Mouse (Mus musculus): ENCODE measurements around the gene Fndc9. TPM values are rescaled to one million over a fixed set of nuclear protein-coding genes. Genes with fewer than 3 reads are reported as not detected.
A peak's percentile ranks its signal among the peaks of the same experiment; 100 is the strongest.

Gene Fndc9
- total RNA-seq, 2 experiments from 2014 or later, result not detected

GRCm38 (mm10) chr11:46232803-46233202 lies 2.5 kb upstream of the Fndc9 start:
- ATAC-seq (replicated peaks; ENCODE audit: poor library complexity, severe bottlenecking), result no peak

DNA sequence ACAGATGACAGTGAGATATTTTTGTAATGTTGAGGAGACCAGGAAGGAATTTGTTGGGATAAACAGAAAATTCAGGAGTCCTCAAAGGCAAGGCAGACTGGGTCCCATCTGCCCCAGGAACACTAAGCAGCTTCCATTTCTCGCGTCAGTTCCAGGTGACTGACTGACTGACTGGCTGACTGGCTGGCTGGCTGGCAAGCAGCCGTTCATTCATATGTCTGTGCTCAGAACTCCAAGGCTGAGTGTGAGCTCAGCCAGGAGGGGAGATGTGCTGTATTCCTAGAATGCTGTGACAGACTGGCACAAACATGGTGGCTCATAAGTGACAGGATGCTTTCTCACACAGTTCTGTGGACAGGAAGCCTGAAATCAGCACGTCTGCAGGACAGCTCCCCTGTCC lies 1.4 kb upstream of the Fndc9 start:
- no peak for ATAC-seq (replicated peaks; ENCODE audit: poor library complexity, severe bottlenecking)

- peak; percentile 35; the same call in 1 of the 2 replicates for ATAC-seq (replicated peaks; ENCODE audit: poor library complexity, severe bottlenecking)
Observed at GRCm38 (mm10) chr11:46236976-46237375, 1.6 kb downstream of the Fndc9 start.

DNA sequence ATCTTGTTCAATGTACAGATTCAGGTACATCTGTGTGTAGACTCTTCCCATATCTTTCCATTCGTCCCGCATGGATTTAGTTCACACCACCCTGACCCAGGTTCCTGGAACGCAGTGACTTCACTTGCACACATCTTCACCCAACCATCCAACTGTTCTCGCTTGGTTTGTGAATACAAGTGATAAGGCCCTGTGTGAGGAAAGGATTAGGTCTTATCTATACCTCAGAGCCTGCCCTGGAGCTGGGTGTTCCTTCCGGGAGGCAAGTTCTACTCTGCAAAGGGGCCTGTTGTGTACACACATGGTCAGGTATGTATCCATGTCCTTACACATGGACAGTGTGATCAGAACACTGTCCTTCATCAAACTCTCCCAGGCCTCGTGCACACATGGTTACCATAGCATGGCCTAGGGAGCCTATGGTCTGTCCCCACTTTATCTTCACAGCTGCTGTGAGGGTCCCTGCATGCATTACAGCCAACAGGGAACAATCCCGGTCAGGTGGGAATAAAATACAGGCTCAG lies 5.9 kb downstream of the Fndc9 start:
- no peak for ATAC-seq (replicated peaks; ENCODE audit: poor library complexity, severe bottlenecking)

DNA sequence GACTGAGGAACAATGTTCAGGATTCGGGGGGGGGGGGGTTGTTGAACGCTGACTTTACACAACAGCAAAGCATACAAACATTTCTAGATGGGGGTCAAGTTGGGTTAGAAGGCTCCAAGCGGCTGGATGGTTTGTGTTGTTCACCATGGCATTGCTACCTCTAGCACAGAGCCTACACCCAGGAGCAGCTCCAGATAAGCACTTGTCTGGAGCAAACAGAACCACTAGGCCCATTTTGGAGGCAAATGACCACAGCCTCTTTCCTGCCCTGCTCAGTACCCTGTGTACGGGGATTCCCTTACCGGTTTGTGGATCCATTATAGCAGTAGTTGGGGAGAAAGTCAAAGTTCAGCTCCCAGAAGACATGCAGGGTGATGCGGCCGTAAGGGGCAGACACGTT lies 6.7 kb downstream of the Fndc9 start:
- ATAC-seq (replicated peaks; ENCODE audit: poor library complexity, severe bottlenecking), result no peak

DNA sequence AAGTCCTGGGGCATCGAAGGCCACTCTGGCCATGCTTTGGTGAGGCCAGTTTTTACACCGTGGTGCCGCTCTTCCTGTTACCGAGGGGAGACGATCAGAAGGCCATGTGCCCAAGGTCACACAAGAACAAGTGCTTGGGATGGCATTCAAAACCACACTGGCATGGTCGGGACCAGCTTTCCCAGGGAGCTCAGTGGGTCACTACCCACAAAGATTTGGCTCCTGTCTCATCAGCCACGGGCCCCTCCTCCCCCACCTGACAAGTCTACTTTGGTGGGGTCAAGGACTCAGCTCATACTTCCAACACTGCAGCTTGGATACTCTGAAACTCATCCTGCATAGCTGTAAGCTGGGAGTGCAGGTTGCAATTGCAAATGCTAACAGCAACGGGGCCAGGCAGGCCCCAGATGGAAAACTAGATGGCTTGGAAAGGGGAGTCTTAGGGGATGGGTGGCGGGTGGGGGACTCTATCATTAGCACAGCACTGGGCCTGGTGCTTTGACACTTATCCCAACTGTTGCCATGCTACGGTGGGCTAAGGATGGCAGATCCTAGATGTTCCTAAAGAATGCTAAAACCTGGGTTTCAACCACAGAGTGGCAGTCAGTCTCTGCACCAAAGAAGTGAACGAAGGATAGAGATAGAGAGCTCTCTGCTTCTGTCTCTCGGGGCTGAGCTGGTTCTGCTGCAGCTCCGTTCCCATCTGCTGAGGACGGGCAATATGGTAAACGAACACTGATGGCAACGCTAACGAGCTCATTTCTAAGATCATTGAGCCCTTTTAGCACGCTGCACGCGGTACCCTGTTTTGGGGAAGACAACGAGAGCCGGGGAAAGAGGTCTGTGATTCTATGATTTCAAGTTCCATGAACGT lies 9.6 kb downstream of the Fndc9 start:
- no peak for ATAC-seq (replicated peaks; ENCODE audit: poor library complexity, severe bottlenecking)

DNA sequence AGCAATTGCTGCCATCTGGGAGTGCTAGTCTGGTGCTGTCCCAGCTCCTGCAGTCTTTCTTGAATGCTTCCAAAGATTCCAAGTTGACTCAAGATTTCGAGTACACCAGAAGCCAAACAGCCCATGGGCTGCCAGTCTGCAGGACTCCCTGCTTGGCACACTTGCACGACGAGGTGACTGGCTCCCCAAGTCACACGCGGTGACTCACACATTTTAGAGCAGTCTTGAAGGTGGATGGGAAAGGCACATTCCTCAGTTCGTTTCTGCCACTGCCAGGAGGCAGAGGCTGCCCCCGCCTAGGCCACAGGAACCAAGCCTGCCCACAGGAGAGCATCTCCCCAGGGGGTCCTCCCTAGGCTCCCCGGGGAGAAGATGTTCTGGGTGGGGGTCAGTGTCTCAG lies 10.6 kb downstream of the Fndc9 start:
- no peak for ATAC-seq (replicated peaks; ENCODE audit: poor library complexity, severe bottlenecking)

DNA sequence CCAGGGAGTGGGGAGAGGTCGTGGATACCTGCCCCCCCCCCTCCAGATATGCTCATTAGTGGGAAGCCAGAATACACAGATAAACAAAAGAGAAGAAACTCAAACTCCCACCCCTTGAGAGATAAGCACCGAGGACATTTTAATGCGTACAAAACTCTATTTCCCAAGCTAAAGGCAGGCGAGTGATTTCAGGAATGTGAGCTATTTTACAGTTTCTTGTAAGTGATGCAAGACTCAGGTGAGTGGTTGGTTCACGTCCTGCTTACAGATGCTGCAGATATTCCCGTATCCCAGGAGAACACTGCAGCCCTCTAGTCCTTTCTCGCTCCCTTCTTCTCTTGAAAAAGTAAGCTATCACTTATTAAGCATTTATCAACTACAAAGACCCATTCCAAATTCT lies 11.1 kb downstream of the Fndc9 start:
- ATAC-seq (replicated peaks; ENCODE audit: poor library complexity, severe bottlenecking), result no peak

DNA sequence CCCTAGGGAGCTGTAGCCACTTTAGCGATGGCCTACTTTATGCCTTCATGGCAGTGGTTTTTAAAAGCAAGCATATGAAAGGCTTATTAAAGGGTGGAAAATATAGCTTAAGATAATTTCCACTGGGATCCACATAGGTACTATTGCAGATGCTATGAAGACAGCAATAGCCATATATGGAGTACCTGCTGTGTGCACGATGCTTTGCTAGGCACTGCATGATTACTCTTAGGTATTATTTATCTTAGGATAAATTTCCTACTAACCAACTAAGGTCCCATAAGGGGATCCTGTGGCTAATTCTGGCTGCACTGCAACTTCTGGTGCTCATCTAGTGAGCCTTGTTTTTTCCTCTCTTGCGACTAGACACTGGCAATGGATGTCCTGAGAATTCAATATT lies 13.0 kb downstream of the Fndc9 start:
- ATAC-seq (replicated peaks; ENCODE audit: poor library complexity, severe bottlenecking), result no peak

- peak; percentile 86 for ATAC-seq (replicated peaks; ENCODE audit: poor library complexity, severe bottlenecking)
Observed at GRCm38 (mm10) chr11:46251994-46252393, 16.7 kb downstream of the Fndc9 start.

DNA sequence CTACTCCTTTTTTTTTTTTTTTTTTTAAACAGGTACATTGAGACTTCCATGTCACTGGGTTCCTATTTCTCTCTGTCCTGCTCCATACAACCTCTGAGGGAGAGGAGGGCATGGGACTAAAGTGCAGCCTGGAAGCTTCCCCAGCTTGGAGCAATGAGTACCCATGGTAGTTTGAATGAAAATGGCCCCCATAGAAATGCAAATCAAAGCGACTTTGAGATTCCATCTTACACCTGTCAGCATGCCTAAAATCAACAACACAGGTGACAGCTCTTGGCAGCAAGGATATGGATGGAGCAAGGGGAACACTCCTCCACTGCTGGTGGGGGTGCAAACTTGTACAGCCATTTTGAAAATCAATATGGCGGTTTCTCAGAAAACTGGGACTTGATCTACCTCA lies 20.0 kb downstream of the Fndc9 start:
- no peak for ATAC-seq (replicated peaks; ENCODE audit: poor library complexity, severe bottlenecking)

DNA sequence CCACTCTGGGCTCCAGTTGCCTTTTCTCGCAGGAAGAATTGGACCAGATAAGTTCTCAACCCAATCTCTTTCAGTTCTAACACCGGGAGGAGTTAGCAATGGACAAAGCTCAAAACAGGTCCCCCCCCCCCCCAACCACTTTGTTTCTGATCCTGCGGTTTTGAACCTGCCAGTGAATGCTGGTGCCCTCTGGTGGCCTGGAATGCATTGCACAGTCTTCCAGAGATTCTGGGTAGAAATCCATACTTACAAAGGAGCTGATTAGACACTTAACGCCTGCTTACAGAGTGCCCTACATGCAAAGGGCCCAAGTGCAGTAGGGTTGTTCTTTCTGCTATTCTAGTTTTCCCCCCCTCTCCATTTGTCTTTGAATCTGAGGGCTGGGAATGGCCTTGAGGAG lies 22.9 kb downstream of the Fndc9 start:
- peak; percentile 60; the same call in 1 of the 2 replicates for ATAC-seq (replicated peaks; ENCODE audit: poor library complexity, severe bottlenecking)

- ATAC-seq (replicated peaks; ENCODE audit: poor library complexity, severe bottlenecking), result no peak
Observed at GRCm38 (mm10) chr11:46258749-46259148, 23.4 kb downstream of the Fndc9 start.

DNA sequence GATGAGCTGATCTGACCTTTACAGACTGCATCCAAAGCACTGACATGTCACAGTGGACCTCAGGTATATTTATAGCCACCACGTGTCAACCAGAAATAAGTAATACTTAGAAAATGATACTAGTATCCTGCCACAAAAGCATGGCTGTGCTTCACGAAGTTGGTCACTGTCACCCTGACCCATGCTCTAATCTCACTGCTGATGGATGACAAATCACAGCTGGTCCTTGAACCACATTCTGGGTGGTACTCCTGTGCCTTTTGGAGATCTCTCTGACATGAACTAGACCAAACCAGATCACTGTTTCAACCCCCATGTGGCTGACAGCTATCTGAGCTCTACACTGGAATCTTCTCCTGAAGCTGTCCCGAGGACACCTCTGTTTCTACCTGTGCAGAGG lies 27.5 kb downstream of the Fndc9 start:
- no peak for ATAC-seq (replicated peaks; ENCODE audit: poor library complexity, severe bottlenecking)

DNA sequence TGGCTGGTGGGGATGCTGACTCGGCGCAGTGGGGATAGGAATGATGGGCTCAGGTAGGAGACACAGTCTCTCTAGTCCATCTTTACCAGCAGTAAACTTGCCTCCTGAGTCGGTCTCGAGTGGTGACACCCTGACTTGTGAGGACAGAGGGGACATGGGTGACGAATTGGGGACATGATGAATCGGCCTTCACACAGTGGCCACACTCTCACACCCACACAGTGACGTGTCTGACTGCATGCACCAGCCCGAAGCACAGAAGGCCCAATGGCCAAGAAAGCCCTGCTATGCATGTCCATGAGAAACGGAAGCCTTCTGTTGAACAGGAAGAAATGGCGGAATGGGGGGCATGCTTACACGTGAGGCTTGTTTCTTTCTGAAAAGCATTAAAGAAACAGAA lies 28.0 kb downstream of the Fndc9 start:
- ATAC-seq (replicated peaks; ENCODE audit: poor library complexity, severe bottlenecking), result no peak

- ATAC-seq (replicated peaks; ENCODE audit: poor library complexity, severe bottlenecking), result no peak
Observed at GRCm38 (mm10) chr11:46264584-46264983, 29.3 kb downstream of the Fndc9 start.

DNA sequence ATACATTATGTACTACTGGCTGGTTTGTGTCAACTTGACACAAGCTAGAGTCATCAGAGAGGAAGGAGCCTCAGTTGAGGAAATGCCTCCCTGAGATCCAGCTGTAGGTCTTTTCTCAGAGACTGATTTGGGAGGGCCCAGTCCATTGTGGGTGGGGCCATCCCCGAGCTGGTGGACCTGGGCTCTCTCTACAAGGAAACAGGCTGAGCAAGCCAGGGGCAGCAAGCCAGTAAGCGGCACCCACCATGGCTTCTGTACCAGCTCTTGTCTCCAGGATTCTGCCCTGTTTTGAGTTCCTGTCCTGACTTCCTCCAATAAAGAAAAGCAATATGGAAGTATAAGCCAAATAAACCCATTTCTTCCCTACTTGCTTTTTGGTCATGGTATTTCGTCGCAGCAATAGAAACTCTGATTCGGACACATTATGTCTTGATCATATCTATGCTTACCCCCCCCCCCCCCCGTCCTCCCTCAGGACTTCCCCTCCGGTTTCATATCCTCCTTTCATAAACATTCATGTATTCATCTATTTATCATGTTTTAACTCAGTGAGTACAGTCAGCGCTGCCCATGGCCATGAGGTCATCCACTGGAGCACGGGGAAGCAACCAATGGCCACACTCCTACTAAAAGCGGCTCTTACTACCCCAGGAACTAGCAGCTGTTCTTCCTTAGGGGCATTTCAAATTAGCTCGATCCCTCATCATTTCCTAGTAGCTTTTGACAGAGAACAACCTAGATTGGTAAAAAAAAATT lies 29.9 kb downstream of the Fndc9 start:
- peak; percentile 78 for ATAC-seq (replicated peaks; ENCODE audit: poor library complexity, severe bottlenecking)

GRCm38 (mm10) chr11:46268991-46269390 lies 33.7 kb downstream of the Fndc9 start:
- peak; percentile 80 for ATAC-seq (replicated peaks; ENCODE audit: poor library complexity, severe bottlenecking)

DNA sequence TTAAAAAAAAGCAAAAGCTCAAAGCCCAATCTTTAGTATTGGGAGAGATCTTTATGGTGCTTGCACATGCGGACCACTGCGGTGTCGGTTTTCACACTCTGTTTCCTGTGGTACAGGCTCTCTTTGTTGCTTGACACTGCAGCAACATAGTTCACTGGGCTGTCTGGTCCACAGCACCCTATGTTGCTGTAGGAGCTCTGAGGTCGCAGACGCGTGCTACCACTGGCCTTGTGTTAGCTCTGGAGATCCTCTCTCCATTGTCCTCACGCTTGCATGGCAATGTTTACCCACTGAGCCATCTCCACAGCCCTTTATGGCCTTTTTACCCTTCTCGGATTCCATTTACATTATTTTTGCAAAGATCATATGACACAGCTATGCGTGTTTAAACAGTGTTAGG lies 34.1 kb downstream of the Fndc9 start:
- ATAC-seq (replicated peaks; ENCODE audit: poor library complexity, severe bottlenecking), result no peak

DNA sequence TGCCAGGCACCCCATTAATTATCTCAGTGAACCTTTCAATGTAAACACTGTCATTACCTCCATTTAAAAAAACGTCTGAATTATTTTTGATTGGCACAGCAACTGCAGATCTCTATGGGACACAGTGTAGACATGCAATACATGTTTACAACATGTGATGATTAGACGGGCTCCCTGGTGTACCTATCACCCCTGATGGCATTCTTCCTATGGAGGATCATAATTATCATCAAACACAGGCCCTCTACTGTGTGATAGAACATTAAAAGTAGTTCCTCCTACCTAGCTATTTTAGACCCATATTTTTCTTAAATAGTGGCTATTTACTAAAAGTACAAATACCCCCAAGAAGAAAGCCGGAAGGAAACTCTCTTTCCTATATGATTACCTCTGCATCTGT lies 34.6 kb downstream of the Fndc9 start:
- no peak for ATAC-seq (replicated peaks; ENCODE audit: poor library complexity, severe bottlenecking)

- no peak for ATAC-seq (replicated peaks; ENCODE audit: poor library complexity, severe bottlenecking)
Observed at GRCm38 (mm10) chr11:46272058-46272681, 36.8 kb downstream of the Fndc9 start.
